Mouse (Mus musculus): Measurements from ENCODE around the gene Cnot9. TPM values are rescaled to one million over a fixed set of nuclear protein-coding genes. Genes with fewer than 3 reads are reported as not detected.
"Not testable (repeated sequence)": the region's sequence is repeated elsewhere in the genome, so short reads cannot be mapped to it uniquely, and the experiment has no call there.

Cnot9 gene
- polyA plus RNA-seq (2012; rRNA removed), result 18.6 and 20.4 TPM in 2 replicates

DNA sequence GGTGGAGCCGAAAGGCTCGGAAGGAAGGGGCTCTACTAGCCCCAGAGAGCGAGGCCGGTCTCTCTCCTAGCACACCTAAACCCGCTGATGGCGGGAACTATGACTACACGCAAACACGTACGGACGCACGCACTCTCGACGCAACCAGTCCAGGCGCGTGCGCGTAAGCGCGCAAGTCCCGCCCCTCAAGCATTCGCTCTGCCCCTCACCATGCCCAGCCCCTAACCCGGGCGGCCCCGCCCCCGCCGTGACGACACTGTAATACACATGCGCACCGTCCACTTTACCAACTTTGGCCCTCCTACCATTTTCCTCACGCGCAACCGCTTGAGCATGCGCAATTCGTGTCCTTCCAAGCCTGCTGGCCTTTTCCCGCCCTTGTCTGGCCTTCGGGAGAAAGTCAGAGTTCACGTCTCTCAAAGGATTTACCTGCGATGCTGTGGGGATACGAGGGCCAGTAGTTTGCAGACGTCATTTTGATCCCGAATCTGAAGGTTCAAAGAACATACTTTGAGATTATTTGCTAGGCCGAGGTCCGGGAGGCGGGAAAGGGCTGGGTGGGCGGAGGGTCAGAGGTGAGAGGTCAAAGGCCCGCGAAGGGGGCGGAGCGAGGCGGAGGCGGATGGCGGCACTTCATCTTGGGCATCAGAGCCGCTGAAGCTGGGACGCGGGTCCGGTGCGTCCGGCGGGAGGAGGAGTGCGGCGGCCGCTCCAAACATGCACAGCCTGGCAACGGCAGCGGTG, at the start of gene Cnot9:
Cnot9 (plus strand) TSS at position 338 of the 744 bp plus-strand sequence.
- peak; percentile 75 for DNase-seq (ENCODE audit: low read depth)

DNA sequence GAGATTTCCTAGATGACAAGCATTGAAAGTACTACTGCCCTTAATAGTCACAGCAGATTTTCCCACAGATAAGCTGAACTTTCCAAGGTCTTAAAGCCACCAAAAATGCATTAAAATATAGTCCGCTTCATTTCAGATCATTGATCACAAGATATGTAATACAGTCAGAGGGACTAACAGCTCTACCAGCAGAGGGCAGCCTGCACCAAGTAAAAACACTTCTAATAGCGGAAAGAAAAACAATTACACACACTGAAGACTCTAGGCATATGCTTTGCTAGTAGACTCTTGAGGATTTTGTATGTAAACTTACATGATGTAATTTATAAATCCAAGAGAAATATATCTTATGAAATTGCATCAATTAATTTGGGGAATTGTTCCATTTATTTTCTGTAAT, 45.6 kb upstream of the Cnot9 start:
- no peak for DNase-seq (ENCODE audit: low read depth)

DNA sequence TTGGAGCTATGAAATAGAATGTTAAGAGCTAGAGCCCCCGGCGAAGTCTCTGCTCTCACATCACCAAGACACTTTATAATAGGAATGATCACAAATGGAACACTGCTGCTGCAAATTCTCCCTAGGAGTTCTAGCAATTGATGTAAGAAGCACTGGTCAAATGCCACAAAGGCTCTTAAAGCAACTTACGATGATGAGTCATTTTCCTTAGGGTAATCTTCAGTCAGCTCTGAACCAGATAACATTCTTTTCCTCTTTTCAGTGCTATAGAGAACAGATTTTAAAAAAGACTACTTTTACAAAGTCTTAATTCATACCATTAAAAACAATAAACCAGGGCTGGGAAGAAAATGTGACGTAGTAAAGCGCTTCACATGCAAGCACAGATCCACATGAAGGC, 20.1 kb upstream of the Cnot9 start:
- no peak for DNase-seq (ENCODE audit: low read depth)

DNA sequence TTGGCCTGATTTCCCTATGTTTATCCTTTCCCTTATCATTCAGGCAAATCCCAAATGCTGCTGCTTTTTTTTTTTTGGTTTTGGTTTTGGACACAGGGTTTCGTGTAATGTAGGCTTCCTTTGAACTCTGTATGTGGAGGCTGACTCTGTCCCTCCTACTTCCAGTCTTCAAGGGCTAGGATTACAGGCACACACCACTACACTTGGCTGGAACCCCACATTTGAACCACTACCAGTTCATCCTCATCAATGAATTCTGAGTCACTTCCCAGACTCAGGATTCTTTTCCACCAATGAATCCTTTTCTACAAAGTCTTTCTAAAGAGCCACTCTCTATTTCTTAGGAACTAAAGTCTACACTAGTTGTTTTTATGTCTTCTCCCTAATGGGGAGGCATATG, 4.8 kb upstream of the Cnot9 start:
- no peak for DNase-seq (ENCODE audit: low read depth)

DNA sequence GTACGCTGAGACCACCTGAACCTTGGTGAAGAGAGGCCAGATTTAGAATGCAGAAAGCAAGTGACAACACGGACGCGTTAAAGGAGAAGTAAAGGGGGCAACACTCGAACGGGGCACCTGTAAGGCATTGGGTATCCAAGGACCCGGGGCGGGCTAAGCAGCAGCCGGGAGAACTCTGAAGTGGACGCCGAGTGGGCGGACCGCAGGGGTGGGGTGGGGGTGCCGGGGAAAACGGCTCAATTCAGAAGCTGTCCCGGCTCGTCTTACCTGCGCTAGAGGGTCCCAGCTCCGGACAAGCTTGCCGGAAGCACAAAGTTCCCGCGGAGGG, 501 bp upstream of the Cnot9 start:
- no peak for DNase-seq (ENCODE audit: low read depth)

DNA sequence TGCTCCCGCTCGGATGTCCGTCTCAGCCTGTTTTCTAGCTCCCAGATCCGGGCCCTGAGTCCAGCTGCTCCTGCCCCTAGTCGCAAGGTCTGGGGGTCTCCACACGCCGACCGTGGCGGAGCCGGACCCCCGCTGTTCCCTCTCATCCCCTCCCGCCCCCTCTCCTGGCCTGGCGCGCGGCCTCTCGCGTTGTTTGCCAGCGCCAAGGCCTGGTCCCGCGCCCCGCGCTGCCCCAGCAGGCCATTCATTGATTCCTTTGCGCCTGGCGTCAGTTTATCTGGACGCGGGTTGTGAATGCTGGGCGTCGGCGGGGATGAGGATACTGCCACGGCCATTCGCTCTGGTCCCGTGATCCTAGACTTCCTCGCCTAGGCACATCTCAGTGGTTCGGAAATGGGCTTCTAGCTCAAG, 618 bp downstream of the Cnot9 start:
- DNase-seq (ENCODE audit: low read depth), result no peak

DNA sequence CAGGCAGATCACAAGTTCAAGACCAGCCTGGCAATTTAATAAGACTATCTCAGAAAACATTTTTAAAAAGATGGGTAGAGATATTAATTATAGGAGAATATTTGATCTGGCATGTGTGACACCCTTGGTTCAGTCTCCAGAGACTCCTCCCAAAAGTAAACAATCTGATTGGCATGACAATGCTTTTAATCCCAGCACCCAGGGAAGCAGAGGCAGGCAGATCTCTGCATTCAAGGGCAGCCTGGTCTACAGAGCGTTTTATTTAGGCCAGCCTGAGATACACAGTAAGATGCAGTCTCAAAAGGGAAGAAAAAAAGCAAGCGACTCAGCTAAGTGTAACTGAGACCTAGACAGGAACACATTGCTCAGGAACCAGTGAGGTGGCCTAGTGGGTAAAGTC, 1.9 kb downstream of the Cnot9 start:
- DNase-seq (ENCODE audit: low read depth), result no peak

DNA sequence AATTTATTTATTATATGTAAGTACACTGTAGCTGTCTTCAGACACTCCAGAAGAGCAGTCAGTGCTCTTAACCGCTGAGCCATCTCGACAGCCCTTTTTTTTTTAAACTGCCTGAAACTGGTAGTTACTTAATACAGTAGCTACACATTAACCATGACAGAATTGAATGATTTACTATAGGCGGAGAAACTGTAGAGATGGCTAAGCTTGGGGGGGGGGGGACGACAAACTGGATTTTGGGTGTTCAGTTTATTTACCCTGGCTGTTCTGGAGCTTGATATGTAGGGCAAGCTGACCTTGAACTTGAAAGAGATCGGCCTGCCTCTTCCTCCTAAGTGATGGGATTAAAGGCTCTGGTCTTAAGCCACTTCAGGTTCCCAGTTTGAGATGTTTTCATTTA, 5.4 kb downstream of the Cnot9 start:
- no peak for DNase-seq (ENCODE audit: low read depth)

DNA sequence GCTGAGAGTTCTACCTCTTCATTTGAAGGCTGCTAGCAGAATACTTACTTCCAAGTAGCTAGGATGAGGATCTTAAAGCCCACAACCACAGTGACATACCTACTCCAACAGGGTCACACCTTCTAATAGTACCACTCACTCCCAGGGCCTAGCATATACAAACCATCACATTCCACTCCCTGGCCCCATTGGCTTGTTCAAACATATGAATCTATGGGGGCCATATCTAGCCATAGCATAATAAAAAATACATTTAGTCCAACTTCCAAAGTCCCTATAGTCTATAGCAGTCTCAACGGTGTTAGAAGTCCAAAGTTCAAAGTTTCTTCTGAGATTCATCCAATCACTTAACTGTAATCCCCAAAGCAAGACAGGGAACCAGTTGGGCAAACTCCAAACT, 7.1 kb downstream of the Cnot9 start:
- not testable (repeated sequence) for DNase-seq (ENCODE audit: low read depth)

DNA sequence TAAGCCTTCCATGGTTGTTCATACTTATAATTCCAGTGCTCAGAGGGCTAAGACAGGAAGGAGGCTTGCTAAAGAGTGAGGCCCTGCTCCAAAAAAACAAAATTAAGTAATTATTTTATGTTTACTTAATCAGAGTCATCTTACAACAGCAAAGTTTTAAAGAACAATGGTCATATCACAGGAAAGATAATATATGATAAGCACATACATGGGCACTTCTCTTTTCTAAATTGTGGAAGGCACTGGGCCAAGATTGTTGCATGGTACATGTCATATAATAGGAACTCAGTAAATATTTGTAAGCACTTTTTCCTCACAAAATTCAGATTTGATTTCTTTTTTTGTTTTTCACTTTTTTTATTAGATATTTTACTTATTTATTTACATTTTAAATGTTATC, 14.0 kb downstream of the Cnot9 start:
- no peak for DNase-seq (ENCODE audit: low read depth)

DNA sequence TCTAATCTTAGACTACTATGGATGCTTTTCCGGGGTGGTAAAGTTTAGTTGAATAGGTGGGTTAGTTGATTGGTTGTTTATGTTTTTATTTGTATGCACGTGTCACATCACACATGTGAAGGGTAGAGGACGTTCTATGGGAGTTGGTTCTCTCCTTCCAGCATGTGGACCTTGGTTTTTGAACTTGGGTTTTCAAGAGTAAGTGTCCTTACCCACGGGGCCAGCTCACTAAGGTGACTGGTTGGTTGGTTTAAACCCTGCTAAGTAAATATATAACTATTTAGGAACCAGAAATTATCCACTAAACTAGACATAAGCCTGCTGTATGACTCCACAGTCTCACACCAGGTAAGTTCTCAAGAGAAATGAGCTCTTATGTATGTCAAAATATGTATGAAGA, 18.9 kb downstream of the Cnot9 start:
- DNase-seq (ENCODE audit: low read depth), result no peak

DNA sequence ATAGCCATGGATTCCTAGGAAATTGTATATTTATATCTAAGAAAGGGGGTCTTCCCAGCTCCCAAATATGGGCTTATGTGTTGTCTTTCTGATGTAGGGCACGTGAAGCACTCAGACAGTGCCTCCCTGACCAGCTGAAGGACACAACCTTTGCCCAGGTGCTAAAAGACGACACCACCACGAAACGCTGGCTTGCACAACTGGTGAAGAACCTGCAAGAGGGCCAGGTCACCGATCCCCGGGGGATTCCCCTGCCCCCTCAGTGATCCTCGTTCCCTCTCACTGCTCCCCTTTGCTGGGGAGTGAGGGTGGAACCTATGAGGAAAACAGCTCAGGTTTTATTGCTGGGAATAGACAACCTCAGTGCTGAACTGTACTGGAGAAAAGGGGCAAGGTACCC, 22.7 kb downstream of the Cnot9 start:
- DNase-seq (ENCODE audit: low read depth), result no peak

DNA sequence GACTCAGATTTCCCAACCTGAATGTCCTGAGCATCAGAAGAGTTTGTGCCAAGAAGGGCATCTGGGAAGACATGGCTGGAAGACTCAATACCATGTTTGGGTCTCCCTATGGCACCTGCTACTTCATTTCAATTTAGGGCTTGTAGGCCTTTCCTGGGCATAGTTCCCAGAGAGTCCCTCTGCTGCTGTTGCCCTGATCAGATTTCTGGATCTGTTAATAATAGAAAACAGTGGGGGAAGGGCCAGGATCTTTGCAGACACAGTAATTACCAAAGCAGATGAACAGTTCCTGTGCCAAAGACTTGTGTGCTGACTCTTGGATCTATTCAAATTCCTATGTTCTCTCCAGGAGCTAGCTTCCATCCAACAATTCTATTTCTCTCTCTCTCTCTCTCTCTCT, 32.8 kb downstream of the Cnot9 start:
- DNase-seq (ENCODE audit: low read depth), result no peak

DNA sequence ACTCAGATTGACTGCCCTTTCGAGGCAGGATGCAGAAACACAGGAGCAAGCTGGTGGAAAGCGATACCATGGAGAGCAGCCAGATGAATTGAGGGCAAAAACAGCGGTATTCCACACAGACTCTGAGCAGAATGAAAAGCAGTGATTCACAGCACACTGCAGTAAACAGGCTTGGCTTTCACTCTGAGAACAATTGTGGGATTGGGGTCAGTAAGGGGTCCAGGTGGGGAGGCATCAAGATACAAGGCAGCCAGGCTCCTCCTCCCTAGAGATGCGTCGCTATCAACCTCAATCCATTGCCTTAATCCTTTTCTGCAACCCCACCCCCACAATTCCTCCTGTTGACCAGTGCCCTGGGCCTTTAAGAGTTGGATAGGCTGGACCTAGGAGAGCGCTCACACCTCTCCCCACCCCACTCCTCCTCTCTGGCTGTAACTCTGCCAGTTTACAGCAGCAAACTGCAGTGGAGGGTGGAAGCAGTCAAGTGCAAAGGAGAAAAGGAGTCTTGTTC, 36.6 kb downstream of the Cnot9 start, which contains the start of gene Plcd4:
Plcd4 (plus strand) TSS at position 438 of the 511 bp plus-strand sequence.
- no peak for DNase-seq (ENCODE audit: low read depth)

DNA sequence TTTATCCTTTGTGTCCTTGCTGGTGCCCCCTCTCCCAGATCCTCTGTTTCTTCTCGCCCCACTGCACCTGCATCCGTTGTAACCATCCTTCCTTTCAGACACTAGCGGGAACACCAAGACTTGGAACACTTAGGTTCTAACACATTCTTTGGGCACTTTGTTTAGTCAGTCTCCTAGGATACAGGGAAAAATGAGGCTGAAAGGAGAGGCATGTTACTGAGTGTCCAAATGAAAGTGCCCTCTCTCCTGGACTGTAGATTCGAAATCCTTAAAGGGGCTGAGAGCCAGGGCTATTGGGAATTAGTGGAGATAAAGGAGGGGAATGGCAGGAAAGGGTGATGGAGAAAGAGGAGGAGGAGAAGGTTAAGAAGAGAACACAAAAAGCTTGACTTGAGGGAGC, 38.3 kb downstream of the Cnot9 start, which contains the start of gene Usp37:
Usp37 (minus strand) TSS at position 101 of the 400 bp plus-strand sequence.
- no peak for DNase-seq (ENCODE audit: low read depth)

DNA sequence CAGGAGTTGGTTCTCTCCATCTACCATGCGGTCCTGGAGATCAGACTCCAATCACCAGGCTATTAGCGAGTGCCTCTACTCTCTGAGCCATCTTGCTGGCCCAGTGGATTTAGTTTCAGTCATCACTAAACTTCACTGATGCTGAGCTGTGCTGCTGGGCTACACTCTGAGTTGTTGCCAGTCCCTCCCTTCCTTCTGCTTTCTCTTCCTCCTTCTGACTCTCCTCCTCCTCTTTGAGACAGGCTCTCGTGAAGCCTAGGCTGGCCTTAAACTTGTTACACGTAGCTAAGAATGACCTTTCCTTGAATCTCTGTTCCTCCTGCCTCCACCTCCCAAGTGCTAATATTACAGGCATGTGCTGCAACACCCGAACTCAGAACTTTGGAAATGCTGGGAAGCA, 53.2 kb downstream of the Cnot9 start:
- no peak for DNase-seq (ENCODE audit: low read depth)

DNA sequence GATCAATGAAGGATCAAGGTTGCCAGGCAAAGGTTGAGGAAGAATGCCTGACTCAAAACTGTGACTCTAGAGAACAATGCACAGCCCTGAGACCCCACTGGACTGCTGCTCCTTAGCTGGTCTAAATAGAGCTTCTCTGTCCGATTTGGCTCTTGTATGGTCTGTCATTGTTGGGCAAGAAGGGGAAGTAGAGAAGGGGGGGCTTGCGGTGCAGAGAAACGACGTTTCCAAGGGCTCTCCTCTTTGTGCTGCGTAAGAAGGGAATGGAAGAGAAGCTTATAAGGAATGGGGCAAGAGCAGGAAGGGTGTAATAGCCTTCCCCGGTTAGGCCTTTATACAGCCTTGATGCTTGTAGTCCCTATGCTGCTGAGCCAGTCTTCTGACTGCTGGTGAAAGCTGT, 60.0 kb downstream of the Cnot9 start:
- no peak for DNase-seq (ENCODE audit: low read depth)

DNA sequence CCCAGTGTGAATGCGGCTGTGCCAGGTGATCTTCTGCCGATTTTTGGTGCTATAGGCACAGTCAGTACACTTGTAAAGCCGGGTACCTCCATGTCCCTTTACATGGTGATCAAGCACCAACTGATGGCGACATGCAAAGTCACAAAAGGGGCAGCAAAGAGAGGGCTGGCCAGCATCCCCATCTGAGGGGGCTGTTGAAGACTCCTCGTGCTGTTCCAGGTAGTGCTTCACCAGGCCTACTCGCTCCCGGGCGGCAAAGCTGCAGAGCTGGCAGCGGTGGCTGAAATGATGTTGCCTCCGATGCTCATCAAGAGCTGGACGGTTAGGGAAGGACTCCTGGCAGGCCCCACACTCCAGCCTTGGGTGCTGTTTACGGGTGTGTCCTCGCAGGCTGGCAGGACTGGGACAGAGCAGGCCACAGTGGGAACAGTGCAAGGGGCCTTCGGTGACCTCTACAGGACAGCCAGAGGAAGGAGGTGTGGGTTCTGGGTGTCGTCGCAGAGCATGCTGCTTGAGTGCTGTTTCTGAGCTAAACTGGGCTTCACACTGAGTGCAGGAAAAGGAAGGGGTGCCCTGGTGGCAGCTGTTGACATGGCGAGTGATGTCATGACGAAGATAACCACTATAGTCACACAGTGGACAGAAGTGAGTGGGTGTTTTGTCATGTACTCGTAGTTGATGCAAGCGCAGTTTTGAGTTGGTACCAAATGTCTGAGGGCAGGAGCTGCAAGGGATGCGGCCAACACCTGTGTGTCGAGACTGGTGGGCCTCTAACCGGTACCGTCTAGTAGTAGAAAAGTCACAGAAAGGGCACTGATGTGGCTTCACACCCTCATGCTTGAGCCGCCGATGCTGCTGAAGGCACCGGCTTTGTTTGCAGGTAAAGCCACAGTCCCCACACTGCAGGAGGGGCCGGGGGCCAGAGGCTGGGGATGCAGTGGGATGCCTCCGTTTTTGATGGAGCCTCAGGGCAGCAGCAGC, 64.2 kb downstream of the Cnot9 start:
- no peak for DNase-seq (ENCODE audit: low read depth)

Data from gonadal fat pad, adult 2 months (tissue).